12 mouse cellular contexts compared by ENCODE assay signal in genomic region chr4:123000617-123001342, GRCm38 (mm10). TPM values are rescaled to one million over a fixed set of nuclear protein-coding genes. Genes with fewer than 3 reads are reported as not detected.
A peak's percentile ranks its signal among the peaks of the same experiment; 100 is the strongest.
DNase-seq lines count a peak whose midpoint lies in the region; ATAC-seq and TF ChIP-seq lines count a peak whose summit lies in the region.
"Had no signal": no experiment of that assay in that cellular context is flagged by ENCODE, and none has a peak within 500 bp of the region (broad histone marks: within the 10 kb centered on the region; RNA-seq: fewer than 3 reads in every experiment).

No protein-coding gene starts in this region.

- peak overlapping the region; percentile 43 for H3K9ac ChIP-seq in hindbrain, embryonic 12.5 days
- H3K9ac ChIP-seq in midbrain, embryonic 14.5 days (replicated peaks; ENCODE audit: low read length) = no peak overlapping the region; the same call in 1 of the 2 replicates
- H3K9ac ChIP-seq in heart, embryonic 11.5 days (ENCODE audit: low read depth, low read length) = no peak overlapping the region
- H3K9ac ChIP-seq: heart, embryonic 15.5 days; liver, embryonic 15.5 days; stomach, embryonic 15.5 days had no signal

- no peak for TF ChIP-seq CTCF in E14TG2a.4 (conservative IDR thresholded peaks at IDR 0.05; ENCODE audit: low read length)

- H3K36me3 ChIP-seq in E14TG2a.4 (ENCODE audit: insufficient read depth, low read length) = 0 out of 2 replicates have a peak, but pooled peaks cover 3% of the 10 kb centered on the region
- H3K36me3 ChIP-seq in hindbrain, embryonic 12.5 days = peaks cover 23% of the 10 kb centered on the region
- peaks cover 40% of the 10 kb centered on the region for H3K36me3 ChIP-seq in midbrain, embryonic 14.5 days (ENCODE audit: control insufficient read depth, insufficient read depth, low read length)
- H3K36me3 ChIP-seq in heart, embryonic 11.5 days (ENCODE audit: control insufficient read depth, insufficient read depth, low read length) = no peaks in the 10 kb centered on the region
- H3K36me3 ChIP-seq: heart, embryonic 15.5 days; liver, embryonic 15.5 days; stomach, embryonic 15.5 days had no signal

- H3K27ac ChIP-seq in hindbrain, embryonic 12.5 days = peak overlapping the region; percentile 93
- H3K27ac ChIP-seq in midbrain, embryonic 14.5 days (replicated peaks; ENCODE audit: low read depth, low read length) = peak overlapping the region; percentile 93; the same call in 1 of the 2 replicates
- no peak overlapping the region for H3K27ac ChIP-seq in heart, embryonic 11.5 days (ENCODE audit: low read depth, low read length)
- H3K27ac ChIP-seq: heart, embryonic 15.5 days; liver, embryonic 15.5 days; stomach, embryonic 15.5 days had no signal

- H3K27me3 ChIP-seq in E14TG2a.4 (ENCODE audit: insufficient read depth, low read length) = peaks cover 44% of the 10 kb centered on the region
- H3K27me3 ChIP-seq in hindbrain, embryonic 12.5 days = no peaks in the 10 kb centered on the region
- no peaks in the 10 kb centered on the region for H3K27me3 ChIP-seq in midbrain, embryonic 14.5 days (ENCODE audit: control insufficient read depth, insufficient read depth, low read length)
- peaks cover 48% of the 10 kb centered on the region for H3K27me3 ChIP-seq in heart, embryonic 11.5 days (ENCODE audit: control insufficient read depth, insufficient read depth, low read length)

- H3K4me1 ChIP-seq in E14TG2a.4 (replicated peaks; ENCODE audit: low read depth, low read length) = peaks cover 84% of the 10 kb centered on the region
- peaks cover 52% of the 10 kb centered on the region for H3K4me1 ChIP-seq in hindbrain, embryonic 12.5 days
- H3K4me1 ChIP-seq in midbrain, embryonic 14.5 days (ENCODE audit: control insufficient read depth, insufficient read depth, low read length) = peaks cover 28% of the 10 kb centered on the region
- H3K4me1 ChIP-seq in heart, embryonic 11.5 days (ENCODE audit: control insufficient read depth, insufficient read depth, low read length) = peaks cover 5% of the 10 kb centered on the region

- H3K4me2 ChIP-seq in hindbrain, embryonic 12.5 days (replicated peaks) = peak overlapping the region; percentile 82
- H3K4me2 ChIP-seq in midbrain, embryonic 14.5 days (ENCODE audit: low read length) = peak overlapping the region; percentile 85
- no peak overlapping the region for H3K4me2 ChIP-seq in heart, embryonic 11.5 days
- H3K4me2 ChIP-seq: heart, embryonic 15.5 days; liver, embryonic 15.5 days; stomach, embryonic 15.5 days had no signal

- 25% methylated on average over 17 of the region's 17 CpGs for WGBS in hindbrain, embryonic 12.5 days
- WGBS in midbrain, embryonic 14.5 days = 13% methylated on average over 17 of the region's 17 CpGs
- WGBS in heart, embryonic 11.5 days (ENCODE audit: insufficient replicate concordance) = 49% methylated on average over 17 of the region's 17 CpGs

- ATAC-seq in hindbrain, embryonic 12.5 days (ENCODE audit: low FRiP score) = no peak
- no peak for ATAC-seq in midbrain, embryonic 14.5 days (ENCODE audit: low FRiP score, low TSS enrichment)
- no peak for ATAC-seq in megakaryocyte-erythroid progenitor cell, adult 5-6 weeks (replicated peaks; ENCODE audit: low FRiP score, low TSS enrichment, poor library complexity, severe bottlenecking)
- no peak for ATAC-seq in heart, embryonic 11.5 days (replicated peaks; ENCODE audit: insufficient number of reproducible peaks, low FRiP score, low TSS enrichment)

- no peaks in the 10 kb centered on the region for H3K9me3 ChIP-seq in E14TG2a.4 (ENCODE audit: low read length)
- no peaks in the 10 kb centered on the region for H3K9me3 ChIP-seq in hindbrain, embryonic 12.5 days (replicated peaks)
- no peaks in the 10 kb centered on the region for H3K9me3 ChIP-seq in midbrain, embryonic 14.5 days (ENCODE audit: control insufficient read depth, low read length)
- no peaks in the 10 kb centered on the region for H3K9me3 ChIP-seq in heart, embryonic 11.5 days (replicated peaks; ENCODE audit: control insufficient read depth, low read length)
- H3K9me3 ChIP-seq: heart, embryonic 15.5 days; liver, embryonic 15.5 days; megakaryocyte, embryonic 14.5 days; stomach, embryonic 15.5 days had no signal

- DNase-seq in ZHBTc4 (ENCODE audit: low read depth, low spot score) = peak; percentile 87
- DNase-seq in midbrain, embryonic 14.5 days = peak; percentile 61
- DNase-seq in kidney, postnatal 10 days = no peak
- DNase-seq: kidney, adult 9 months had no signal

- peak overlapping the region; percentile 62 for H3K4me3 ChIP-seq in E14TG2a.4 (replicated peaks; ENCODE audit: low read length)
- peak overlapping the region; percentile 80; the same call in 1 of the 2 replicates for H3K4me3 ChIP-seq in hindbrain, embryonic 12.5 days
- H3K4me3 ChIP-seq in midbrain, embryonic 14.5 days (replicated peaks; ENCODE audit: low read depth, low read length) = peak overlapping the region; percentile 80; the same call in 1 of the 2 replicates
- no peak overlapping the region for H3K4me3 ChIP-seq in heart, embryonic 11.5 days (ENCODE audit: low read depth, low read length)
- H3K4me3 ChIP-seq: heart, embryonic 15.5 days; liver, embryonic 15.5 days; megakaryocyte, embryonic 14.5 days; stomach, embryonic 15.5 days had no signal

RNA-seq across cellular contexts. Expression of gene Mycl, which starts 5.3 kb away (rescaled TPM):
- polyA plus RNA-seq in hindbrain, embryonic 12.5 days (2016; fragmentation: Nextera tagmentation; extraction: Ambion mirVana) = 103 and 105 TPM in 2 replicates
- polyA plus RNA-seq in midbrain, embryonic 14.5 days (2014; fragmentation: Nextera tagmentation; extraction: Ambion mirVana) = 87.7 and 112 TPM in 2 replicates
- total RNA-seq in megakaryocyte-erythroid progenitor cell, adult 5-6 weeks (2014; fragmentation: Nextera tagmentation) = not detected in 2 replicates
- 0.50 and 5.4 TPM in 2 replicates for total RNA-seq in megakaryocyte-erythroid progenitor cell, adult 5-6 weeks (2017)
- 1.8 and 2.1 TPM in 2 replicates for polyA plus RNA-seq in heart, embryonic 11.5 days (2014; fragmentation: Nextera tagmentation; extraction: Ambion mirVana)

RNA-seq across cellular contexts. Expression of gene Trit1, which starts 15.6 kb away (rescaled TPM):
- 23.3 and 26.7 TPM in 2 replicates for polyA plus RNA-seq in hindbrain, embryonic 12.5 days (2016; fragmentation: Nextera tagmentation; extraction: Ambion mirVana)
- 27.0 and 29.1 TPM in 2 replicates for polyA plus RNA-seq in midbrain, embryonic 14.5 days (2014; fragmentation: Nextera tagmentation; extraction: Ambion mirVana)
- total RNA-seq in megakaryocyte-erythroid progenitor cell, adult 5-6 weeks (2014; fragmentation: Nextera tagmentation) = 10.8 and 23.3 TPM in 2 replicates
- total RNA-seq in megakaryocyte-erythroid progenitor cell, adult 5-6 weeks (2017) = 12.3 and 24.8 TPM in 2 replicates
- 13.6 and 14.4 TPM in 2 replicates for polyA plus RNA-seq in heart, embryonic 11.5 days (2014; fragmentation: Nextera tagmentation; extraction: Ambion mirVana)

RNA-seq across cellular contexts. Expression of gene Mfsd2a, which starts 39.8 kb away (rescaled TPM):
- polyA plus RNA-seq in hindbrain, embryonic 12.5 days (2016; fragmentation: Nextera tagmentation; extraction: Ambion mirVana) = 28.5 and 28.7 TPM in 2 replicates
- 31.2 and 33.4 TPM in 2 replicates for polyA plus RNA-seq in midbrain, embryonic 14.5 days (2014; fragmentation: Nextera tagmentation; extraction: Ambion mirVana)
- total RNA-seq in megakaryocyte-erythroid progenitor cell, adult 5-6 weeks (2014; fragmentation: Nextera tagmentation) = not detected in 2 replicates
- not detected in 2 replicates for total RNA-seq in megakaryocyte-erythroid progenitor cell, adult 5-6 weeks (2017)
- polyA plus RNA-seq in heart, embryonic 11.5 days (2014; fragmentation: Nextera tagmentation; extraction: Ambion mirVana) = 1.2 and 1.3 TPM in 2 replicates

Comparison
In these comparisons a context has a peak if more than half of its experiments do, and no peak if none do; other contexts are left out.
1. RNA of gene Mycl, which starts 5.3 kb away (polyA plus RNA-seq): 87.7 to 112 TPM in midbrain, embryonic 14.5 days and 103 to 105 TPM in hindbrain, embryonic 12.5 days; 1.8 to 2.1 TPM in heart, embryonic 11.5 days; every median in the first group is over 10 times any median in the second.
2. RNA of gene Mfsd2a, which starts 39.8 kb away (polyA plus RNA-seq): 31.2 to 33.4 TPM in midbrain, embryonic 14.5 days and 28.5 to 28.7 TPM in hindbrain, embryonic 12.5 days; 1.2 to 1.3 TPM in heart, embryonic 11.5 days; every median in the first group is over 10 times any median in the second.